Mouse (Mus musculus): ENCODE measurements around the gene Crygc. TPM values are rescaled to one million over a fixed set of nuclear protein-coding genes. Genes with fewer than 3 reads are reported as not detected.
"Not testable (repeated sequence)": the region's sequence is repeated elsewhere in the genome, so short reads cannot be mapped to it uniquely, and the experiment has no call there.

Gene Crygc
- polyA plus RNA-seq, 1 experiment from 2014 or later = not detected

DNA sequence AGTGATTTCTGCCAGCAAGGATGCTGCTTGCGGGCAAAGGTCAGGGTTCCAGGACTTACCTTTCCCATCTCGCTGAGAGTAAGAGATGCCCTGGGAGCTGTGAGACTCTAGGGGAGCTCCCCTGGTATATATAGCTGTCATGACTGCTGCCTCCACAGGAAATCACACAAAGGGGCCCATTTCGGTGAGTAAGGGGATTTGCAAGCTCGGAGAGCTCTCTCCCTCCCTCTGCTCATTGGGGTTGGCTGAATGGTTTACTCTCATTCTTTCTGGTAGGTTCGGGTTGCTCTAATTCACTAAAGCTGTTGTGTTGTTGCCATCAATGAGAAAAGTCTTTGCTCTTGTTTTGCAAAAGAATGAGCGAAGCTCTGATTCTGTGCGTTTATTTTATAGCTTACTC is 8.7 kb upstream of the Crygc start, which contains the start of gene Crygb:
Gene Crygb, minus strand, starts transcription at position 101 of the 400 bp plus-strand sequence.
- Histone ChIP-seq H3K36me3 (ENCODE audit: control insufficient read depth, insufficient read depth, low read length) (no peaks in the 10 kb centered on the region), H3K4me1 (ENCODE audit: control insufficient read depth, insufficient read depth, low read length) (no peaks in the 10 kb centered on the region), H3K4me3 (ENCODE audit: low read depth, low read length) (no peak within 1 kb of the TSS), H3K9ac (ENCODE audit: low read length) (no peak within 1 kb of the TSS), H3K4me2 (ENCODE audit: low read depth, severe bottlenecking) (no peak within 1 kb of the TSS), H3K27ac (replicated peaks; ENCODE audit: low read depth, low read length) (no peak within 1 kb of the TSS), H3K9me3 (ENCODE audit: control insufficient read depth, low read length) (no peaks in the 10 kb centered on the region), H3K27me3 (ENCODE audit: control insufficient read depth, insufficient read depth, low read length) (no peaks in the 10 kb centered on the region)
- no peak for DNase-seq (ENCODE audit: low spot score)
- 35% methylated on average over 7 of the region's 7 CpGs for WGBS
- no peak for ATAC-seq (ENCODE audit: insufficient number of reproducible peaks, low FRiP score, low TSS enrichment, low read depth)

DNA sequence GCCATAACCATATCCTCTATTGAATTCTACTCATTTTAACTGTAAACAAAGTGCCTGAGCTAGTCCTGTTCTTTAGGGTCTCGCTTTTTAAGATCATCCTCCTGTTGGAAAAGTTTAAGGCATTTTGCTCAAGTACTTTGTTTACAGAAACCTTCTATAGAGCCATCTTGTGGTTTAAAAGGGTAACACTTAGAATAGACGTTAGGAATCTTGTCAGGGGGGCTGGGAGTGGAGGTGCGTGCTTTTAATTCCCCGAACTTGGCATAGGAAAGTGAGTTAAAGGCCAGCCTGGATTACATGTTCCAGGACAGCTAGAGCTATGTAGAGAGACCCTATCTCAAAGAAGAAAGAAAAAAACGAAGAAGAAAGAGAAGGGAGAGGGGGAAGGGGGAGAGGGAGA is 2.1 kb upstream of the Crygc start:
- 27% methylated on average over 5 of the region's 5 CpGs for WGBS
- no peaks in the 10 kb centered on the region for H3K4me1 ChIP-seq (ENCODE audit: control insufficient read depth, insufficient read depth, low read length)
- DNase-seq (ENCODE audit: low spot score) (no peak), ATAC-seq (ENCODE audit: insufficient number of reproducible peaks, low FRiP score, low TSS enrichment, low read depth) (no peak)
- no peak overlapping the region for H3K4me3 ChIP-seq (ENCODE audit: low read depth, low read length)
- H3K27me3 ChIP-seq (ENCODE audit: control insufficient read depth, insufficient read depth, low read length) = no peaks in the 10 kb centered on the region
- no peak overlapping the region for H3K4me2 ChIP-seq (ENCODE audit: low read depth, severe bottlenecking)
- H3K27ac ChIP-seq (replicated peaks; ENCODE audit: low read depth, low read length) = no peak overlapping the region
- H3K9ac ChIP-seq (ENCODE audit: low read length) = no peak overlapping the region
- no peaks in the 10 kb centered on the region for H3K9me3 ChIP-seq (ENCODE audit: control insufficient read depth, low read length)
- no peaks in the 10 kb centered on the region for H3K36me3 ChIP-seq (ENCODE audit: control insufficient read depth, insufficient read depth, low read length)

GRCm38 (mm10) chr1:65067842-65068241 is 5.6 kb downstream of the Crygc start:
- no peaks in the 10 kb centered on the region for H3K4me1 ChIP-seq (ENCODE audit: control insufficient read depth, insufficient read depth, low read length)
- no peaks in the 10 kb centered on the region for H3K36me3 ChIP-seq (ENCODE audit: control insufficient read depth, insufficient read depth, low read length)
- no peak overlapping the region for H3K27ac ChIP-seq (replicated peaks; ENCODE audit: low read depth, low read length)
- no peak overlapping the region for H3K9ac ChIP-seq (ENCODE audit: low read length)
- H3K9me3 ChIP-seq (ENCODE audit: control insufficient read depth, low read length) = no peaks in the 10 kb centered on the region
- DNase-seq (ENCODE audit: low spot score) = no peak
- no peak overlapping the region for H3K4me2 ChIP-seq (ENCODE audit: low read depth, severe bottlenecking)
- H3K4me3 ChIP-seq (ENCODE audit: low read depth, low read length) = no peak overlapping the region
- ATAC-seq (ENCODE audit: insufficient number of reproducible peaks, low FRiP score, low TSS enrichment, low read depth) = no peak
- no peaks in the 10 kb centered on the region for H3K27me3 ChIP-seq (ENCODE audit: control insufficient read depth, insufficient read depth, low read length)

- Histone ChIP-seq H3K4me2 (ENCODE audit: low read depth, severe bottlenecking) (no peak overlapping the region), H3K4me3 (ENCODE audit: low read depth, low read length) (no peak overlapping the region), H3K4me1 (ENCODE audit: control insufficient read depth, insufficient read depth, low read length) (no peaks in the 10 kb centered on the region), H3K36me3 (ENCODE audit: control insufficient read depth, insufficient read depth, low read length) (no peaks in the 10 kb centered on the region), H3K27ac (replicated peaks; ENCODE audit: low read depth, low read length) (no peak overlapping the region), H3K9me3 (ENCODE audit: control insufficient read depth, low read length) (no peaks in the 10 kb centered on the region), H3K9ac (ENCODE audit: low read length) (no peak overlapping the region), H3K27me3 (ENCODE audit: control insufficient read depth, insufficient read depth, low read length) (no peaks in the 10 kb centered on the region)
- no peak for ATAC-seq (ENCODE audit: insufficient number of reproducible peaks, low FRiP score, low TSS enrichment, low read depth)
- no peak for DNase-seq (ENCODE audit: low spot score)
- 90% methylated on average over 15 of the region's 15 CpGs for WGBS
These were observed 9.3 kb downstream of the Crygc start for GRCm38 (mm10) chr1:65064201-65064600.

GRCm38 (mm10) chr1:65063352-65063751 is 10.1 kb downstream of the Crygc start, which contains the start of gene Crygd:
TSS of gene Crygd (minus strand) at chr1:65063452.
- no peak within 1 kb of the TSS for H3K4me3 ChIP-seq (ENCODE audit: low read depth, low read length)
- no peaks in the 10 kb centered on the region for H3K4me1 ChIP-seq (ENCODE audit: control insufficient read depth, insufficient read depth, low read length)
- no peak for ATAC-seq (ENCODE audit: insufficient number of reproducible peaks, low FRiP score, low TSS enrichment, low read depth)
- no peaks in the 10 kb centered on the region for H3K9me3 ChIP-seq (ENCODE audit: control insufficient read depth, low read length)
- no peaks in the 10 kb centered on the region for H3K36me3 ChIP-seq (ENCODE audit: control insufficient read depth, insufficient read depth, low read length)
- H3K4me2 ChIP-seq (ENCODE audit: low read depth, severe bottlenecking) = no peak within 1 kb of the TSS
- H3K27me3 ChIP-seq (ENCODE audit: control insufficient read depth, insufficient read depth, low read length) = no peaks in the 10 kb centered on the region
- H3K9ac ChIP-seq (ENCODE audit: low read length) = no peak within 1 kb of the TSS
- 90% methylated on average over 8 of the region's 8 CpGs for WGBS
- H3K27ac ChIP-seq (replicated peaks; ENCODE audit: low read depth, low read length) = no peak within 1 kb of the TSS
- DNase-seq (ENCODE audit: low spot score) = no peak

GRCm38 (mm10) chr1:65052140-65052539 is 21.3 kb downstream of the Crygc start:
- Histone ChIP-seq H3K4me2 (ENCODE audit: low read depth, severe bottlenecking) (no peak overlapping the region), H3K27me3 (ENCODE audit: control insufficient read depth, insufficient read depth, low read length) (no peaks in the 10 kb centered on the region), H3K4me3 (ENCODE audit: low read depth, low read length) (no peak overlapping the region), H3K9ac (ENCODE audit: low read length) (no peak overlapping the region), H3K4me1 (ENCODE audit: control insufficient read depth, insufficient read depth, low read length) (no peaks in the 10 kb centered on the region), H3K27ac (replicated peaks; ENCODE audit: low read depth, low read length) (no peak overlapping the region), H3K36me3 (ENCODE audit: control insufficient read depth, insufficient read depth, low read length) (no peaks in the 10 kb centered on the region), H3K9me3 (ENCODE audit: control insufficient read depth, low read length) (no peaks in the 10 kb centered on the region)
- DNase-seq (ENCODE audit: low spot score) (no peak), ATAC-seq (ENCODE audit: insufficient number of reproducible peaks, low FRiP score, low TSS enrichment, low read depth) (no peak)
- 35% methylated on average over 2 of the region's 2 CpGs for WGBS

GRCm38 (mm10) chr1:65051696-65052095 is 21.8 kb downstream of the Crygc start:
- WGBS = 59% methylated on average over 7 of the region's 7 CpGs
- no peak for ATAC-seq (ENCODE audit: insufficient number of reproducible peaks, low FRiP score, low TSS enrichment, low read depth)
- Histone ChIP-seq H3K27ac (replicated peaks; ENCODE audit: low read depth, low read length) (no peak overlapping the region), H3K4me3 (ENCODE audit: low read depth, low read length) (no peak overlapping the region), H3K4me2 (ENCODE audit: low read depth, severe bottlenecking) (no peak overlapping the region), H3K9ac (ENCODE audit: low read length) (no peak overlapping the region), H3K36me3 (ENCODE audit: control insufficient read depth, insufficient read depth, low read length) (no peaks in the 10 kb centered on the region), H3K27me3 (ENCODE audit: control insufficient read depth, insufficient read depth, low read length) (no peaks in the 10 kb centered on the region), H3K4me1 (ENCODE audit: control insufficient read depth, insufficient read depth, low read length) (no peaks in the 10 kb centered on the region), H3K9me3 (ENCODE audit: control insufficient read depth, low read length) (no peaks in the 10 kb centered on the region)
- DNase-seq (ENCODE audit: low spot score) = no peak

DNA sequence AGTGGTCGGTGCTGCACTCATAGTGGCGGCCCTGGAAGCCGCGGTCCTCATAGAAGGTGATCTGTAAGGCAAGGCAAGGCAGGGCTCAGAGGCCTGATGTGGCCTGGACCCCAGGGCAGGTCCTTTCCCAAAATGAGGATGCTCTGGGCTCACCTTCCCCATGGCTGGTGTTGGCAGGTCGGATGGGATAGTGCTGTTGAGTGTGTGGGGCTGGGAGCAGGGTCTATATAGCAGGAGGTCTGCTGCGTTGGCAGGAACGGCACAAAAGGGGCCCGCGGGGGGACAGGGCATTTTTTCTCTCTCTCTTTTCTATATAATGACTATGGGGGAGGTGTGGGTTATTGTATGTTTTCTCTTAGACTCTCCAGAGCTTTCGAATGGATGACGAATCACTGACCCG is 22.5 kb downstream of the Crygc start, which contains the start of gene Cryge:
Gene Cryge, minus strand, starts transcription at position 198 of the 400 bp plus-strand sequence.
- H3K9ac ChIP-seq (ENCODE audit: low read length); H3K4me1 ChIP-seq (ENCODE audit: control insufficient read depth, insufficient read depth, low read length); ATAC-seq (ENCODE audit: insufficient number of reproducible peaks, low FRiP score, low TSS enrichment, low read depth); H3K36me3 ChIP-seq (ENCODE audit: control insufficient read depth, insufficient read depth, low read length); H3K9me3 ChIP-seq (ENCODE audit: control insufficient read depth, low read length); H3K27ac ChIP-seq (replicated peaks; ENCODE audit: low read depth, low read length); DNase-seq (ENCODE audit: low spot score); H3K4me3 ChIP-seq (ENCODE audit: low read depth, low read length); H3K4me2 ChIP-seq (ENCODE audit: low read depth, severe bottlenecking); H3K27me3 ChIP-seq (ENCODE audit: control insufficient read depth, insufficient read depth, low read length): not testable (repeated sequence)
- WGBS = 78% methylated on average over 8 of the region's 12 CpGs

DNA sequence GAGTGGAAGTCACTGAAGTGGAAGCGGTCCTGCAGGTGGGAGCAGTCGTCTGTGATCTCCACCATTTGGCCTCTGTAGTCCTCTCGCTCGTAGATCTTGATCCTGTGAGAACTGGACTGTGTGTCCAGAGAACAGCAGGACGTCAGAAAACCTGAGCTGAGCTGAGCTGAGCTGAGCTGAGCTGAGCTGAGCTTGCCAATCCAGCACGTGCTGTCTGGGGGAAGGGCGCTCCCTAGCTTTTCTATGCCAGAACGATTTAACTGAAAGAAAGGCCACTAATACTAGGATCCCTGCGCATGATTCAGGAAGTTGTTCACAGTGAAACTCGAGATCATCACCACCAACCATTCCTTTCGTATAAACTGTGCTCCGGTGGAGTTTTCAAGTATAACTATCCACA is 24.7 kb downstream of the Crygc start:
- ATAC-seq (ENCODE audit: insufficient number of reproducible peaks, low FRiP score, low TSS enrichment, low read depth) = no peak
- WGBS = 67% methylated on average over 12 of the region's 12 CpGs
- H3K9me3 ChIP-seq (ENCODE audit: control insufficient read depth, low read length) = no peaks in the 10 kb centered on the region
- no peak overlapping the region for H3K4me3 ChIP-seq (ENCODE audit: low read depth, low read length)
- H3K4me2 ChIP-seq (ENCODE audit: low read depth, severe bottlenecking) = no peak overlapping the region
- H3K9ac ChIP-seq (ENCODE audit: low read length) = no peak overlapping the region
- peak; percentile 24 for DNase-seq (ENCODE audit: low spot score)
- no peaks in the 10 kb centered on the region for H3K27me3 ChIP-seq (ENCODE audit: control insufficient read depth, insufficient read depth, low read length)
- no peak overlapping the region for H3K27ac ChIP-seq (replicated peaks; ENCODE audit: low read depth, low read length)
- H3K4me1 ChIP-seq (ENCODE audit: control insufficient read depth, insufficient read depth, low read length) = no peaks in the 10 kb centered on the region
- H3K36me3 ChIP-seq (ENCODE audit: control insufficient read depth, insufficient read depth, low read length) = no peaks in the 10 kb centered on the region
